Mouse (Mus musculus) CH12F3 (cell line): ENCODE results near the gene Rftn1.

Experiments
- in situ Hi-C: fragments of 300-500 bp; cut with MboI; formaldehyde crosslinking; loops from 2 replicates; pipeline ENCODE4 v1.14.3; 2020; ENCODE audit warnings: low sequenced_read_pairs

Gene Rftn1

DNA sequence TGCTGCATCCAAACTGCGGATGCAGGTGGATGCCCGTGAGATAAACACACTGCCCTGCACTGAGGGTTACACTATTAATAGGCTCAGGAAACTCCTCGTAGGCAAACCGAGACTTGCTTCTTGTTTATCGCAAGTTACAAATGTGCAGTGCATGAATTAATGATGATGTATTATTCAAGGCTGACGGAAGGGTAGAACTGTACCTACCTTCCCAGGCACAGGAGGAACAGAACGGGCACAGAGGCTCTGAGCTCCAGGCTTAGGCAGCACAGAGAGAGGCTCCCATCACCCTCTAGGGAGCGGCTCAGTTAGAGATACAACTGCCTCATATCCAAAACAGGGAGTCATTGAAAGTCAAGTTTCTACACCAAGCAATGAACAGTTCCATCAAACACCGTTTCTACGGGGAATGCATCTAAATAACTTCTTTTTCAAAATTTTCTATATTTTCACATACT, 121.8 kb downstream of the Rftn1 start:
- in situ Hi-C loops: no loop called here

DNA sequence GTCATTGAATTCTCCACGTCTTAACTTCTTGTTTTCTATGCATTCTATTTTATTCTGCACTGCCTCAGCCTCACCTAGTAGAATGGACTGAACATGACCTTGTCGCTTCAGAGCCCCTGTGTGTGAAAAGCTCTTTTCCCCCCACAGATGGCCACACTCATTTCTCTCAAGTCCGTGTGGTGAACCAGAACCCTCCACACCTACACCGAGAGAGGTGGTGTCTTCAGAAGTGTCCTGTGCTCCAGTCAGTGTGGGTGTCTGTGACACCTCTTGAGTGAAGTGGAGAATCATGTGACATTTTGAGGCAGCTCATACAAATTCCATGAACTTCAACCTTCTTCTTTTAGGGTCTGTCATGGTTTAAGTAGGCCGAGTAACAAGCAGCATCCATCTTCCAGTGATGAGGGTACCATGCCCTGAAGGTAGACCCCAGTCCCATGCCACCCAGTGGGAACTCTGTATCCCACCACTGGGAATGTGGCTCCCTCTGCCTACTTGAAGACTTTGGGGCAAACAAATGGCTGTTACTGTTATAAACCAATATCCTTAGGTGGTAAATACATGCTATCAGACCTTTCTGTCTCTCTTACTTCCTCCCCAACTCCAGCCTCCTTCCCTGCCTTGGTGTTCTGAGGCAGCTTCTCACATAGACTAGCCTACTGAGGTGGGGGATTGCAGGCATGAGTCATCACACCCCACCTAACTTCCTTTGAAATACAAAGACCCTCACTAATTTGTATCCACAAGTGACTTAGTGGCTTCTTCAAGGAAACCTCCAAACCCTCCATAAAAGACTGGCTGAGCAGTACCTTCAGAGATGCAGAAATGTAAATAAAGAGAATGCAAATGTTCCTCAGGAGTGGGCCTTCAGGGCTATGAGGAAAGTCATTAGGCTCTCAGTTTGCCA, 122.4 kb downstream of the Rftn1 start:
- in situ Hi-C loops: no loop called here

DNA sequence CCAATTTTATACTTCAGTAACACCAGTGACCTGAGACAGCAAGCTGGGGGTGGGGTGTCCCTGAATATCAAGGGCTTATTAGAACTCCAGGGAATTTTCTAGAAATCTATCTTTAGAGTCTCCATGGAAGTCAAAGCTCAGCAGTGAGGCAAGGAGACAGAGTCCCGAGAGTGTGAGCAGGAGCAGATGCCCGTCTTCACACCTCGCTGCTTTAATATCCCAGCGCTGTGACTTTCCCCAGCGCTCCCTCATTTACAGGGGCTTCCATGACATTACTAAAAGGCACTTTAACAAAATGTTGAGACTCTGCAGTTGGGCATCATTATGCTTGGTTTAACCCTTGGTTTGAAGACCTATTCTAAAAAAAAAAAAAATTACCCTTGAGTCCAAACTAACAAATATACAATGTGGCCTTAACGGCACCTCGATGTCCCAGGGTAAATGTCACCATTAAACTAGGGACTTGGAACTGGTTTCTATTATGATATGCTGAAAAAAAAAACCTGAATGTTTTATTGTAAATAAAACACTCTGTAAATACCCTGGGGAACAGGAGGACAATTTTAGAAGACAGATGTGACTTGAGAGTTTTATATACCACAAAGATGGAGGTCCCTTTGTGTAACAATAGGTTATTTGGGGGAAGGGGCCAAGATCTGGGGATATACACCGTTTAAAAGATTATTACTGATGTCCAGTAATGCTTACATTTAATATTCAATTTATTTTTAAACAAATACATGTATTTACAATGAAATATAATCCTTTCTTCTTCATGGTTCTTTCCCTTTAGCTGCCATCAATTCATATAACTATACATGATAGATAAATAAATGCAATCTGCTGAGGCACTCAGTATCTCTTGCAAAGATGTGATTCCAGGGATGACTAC, 123.4 kb downstream of the Rftn1 start:
- in situ Hi-C loops: no loop called here

DNA sequence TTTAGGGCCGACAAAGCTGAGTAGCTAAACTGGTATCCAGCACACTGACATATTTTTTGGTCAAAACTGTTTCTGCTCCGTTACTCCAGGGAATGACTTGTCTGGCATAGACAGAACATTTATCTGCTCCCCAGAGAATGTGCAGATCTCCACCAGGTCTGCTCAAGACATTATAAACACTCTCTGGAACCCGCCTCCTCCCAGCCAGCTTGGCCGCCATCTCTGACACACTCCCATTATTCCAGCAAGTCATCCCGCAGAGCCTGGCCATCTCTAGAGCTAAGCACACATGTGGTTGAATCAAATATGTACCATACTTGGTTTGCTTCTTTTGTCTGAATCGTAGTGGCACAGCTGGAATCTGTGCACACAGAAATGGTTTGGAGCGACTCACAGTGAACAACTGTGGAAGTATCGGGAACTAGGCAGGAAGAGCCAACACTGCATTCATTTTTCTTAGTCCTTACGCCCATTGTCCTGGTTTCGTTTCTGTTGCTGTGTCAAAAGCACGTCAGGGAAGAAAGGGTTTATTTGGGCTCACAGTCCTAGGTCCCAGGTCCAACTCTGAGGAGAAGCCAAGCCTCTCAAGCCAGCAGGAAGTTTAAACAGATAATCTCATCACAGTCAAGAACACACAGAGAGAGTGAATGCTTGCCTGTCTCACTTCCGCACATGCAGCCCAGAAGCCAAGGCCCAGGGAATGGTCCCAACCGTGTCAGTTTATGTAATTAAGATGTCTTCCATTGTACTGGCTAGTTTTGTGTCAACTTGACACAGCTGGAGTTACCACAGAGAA, 126.4 kb downstream of the Rftn1 start:
- in situ Hi-C loops: no loop called here

DNA sequence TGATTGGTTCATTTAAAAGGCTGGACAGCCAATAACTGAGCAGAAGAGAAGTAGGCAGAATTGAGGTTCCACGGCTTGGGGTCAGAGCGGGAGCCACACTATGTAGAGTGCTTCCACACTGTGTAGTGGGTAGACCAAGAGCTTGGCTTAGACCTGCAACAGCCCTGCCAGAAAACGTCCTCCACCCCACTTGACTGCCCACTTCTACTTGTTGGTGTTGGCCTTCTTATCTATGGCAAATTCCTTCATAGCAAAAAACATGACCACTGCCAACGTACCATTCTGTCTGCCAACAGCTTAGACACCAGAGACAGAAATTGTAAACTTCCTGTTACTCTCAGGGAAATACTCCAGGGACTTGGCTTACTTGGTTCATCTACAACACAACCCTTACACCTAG, 127.8 kb downstream of the Rftn1 start:
- in situ Hi-C loops: no loop called here

DNA sequence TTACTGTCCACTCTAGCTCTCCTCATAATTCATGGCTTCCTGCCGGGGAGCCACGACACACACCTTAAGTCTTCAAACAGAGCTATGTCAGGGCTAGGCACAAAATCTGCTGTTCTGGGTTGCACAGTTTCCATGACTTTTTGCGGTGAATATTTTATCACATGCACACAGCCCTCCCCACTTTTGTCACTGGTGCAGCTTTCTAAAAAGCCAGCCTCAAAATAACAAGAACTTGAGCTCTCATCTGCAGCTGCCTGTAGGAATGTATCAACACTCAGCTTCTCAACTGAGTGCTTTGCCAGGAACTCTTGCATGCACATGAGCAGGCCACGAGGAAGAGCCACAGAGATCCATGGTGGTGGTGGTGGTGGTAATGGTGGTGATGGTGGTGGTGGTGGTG, 129.0 kb downstream of the Rftn1 start:
- in situ Hi-C loops: no loop called here

DNA sequence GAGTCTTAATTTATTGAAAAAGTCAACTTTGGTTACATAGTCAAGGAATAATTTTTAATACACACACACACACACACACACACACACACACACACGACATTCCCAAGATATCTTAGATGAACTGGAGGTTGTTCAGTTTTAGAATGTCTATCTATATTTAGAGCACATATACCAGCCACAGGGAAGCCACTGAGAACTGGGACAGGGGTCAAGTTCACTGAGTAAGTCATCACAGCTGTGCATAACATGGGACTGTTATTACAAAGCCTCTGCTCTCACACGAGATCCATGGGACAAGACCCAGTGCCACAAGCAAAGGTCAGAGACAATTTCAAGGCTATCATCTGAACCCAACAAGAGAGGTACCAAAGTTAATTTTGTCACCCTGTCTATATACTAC, 130.3 kb downstream of the Rftn1 start:
- in situ Hi-C loops: no loop called here

DNA sequence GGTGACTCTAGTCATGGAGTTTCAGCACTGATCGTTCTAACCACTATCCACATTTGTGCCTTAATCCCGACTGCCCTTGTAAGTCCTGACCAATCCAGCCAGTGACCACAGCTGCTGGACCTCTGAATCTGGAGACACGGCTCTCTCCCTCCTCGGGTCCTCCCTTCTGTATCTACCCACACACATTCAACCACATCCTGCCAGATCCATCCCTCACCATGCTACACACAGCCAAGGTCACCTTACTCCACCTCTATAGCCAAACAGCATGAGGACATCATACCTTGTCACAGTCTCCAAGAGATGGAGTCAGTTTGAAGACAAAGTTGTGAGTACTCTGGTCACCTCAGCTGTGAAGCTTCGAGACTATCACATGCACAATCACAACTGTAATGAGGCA, 131.1 kb downstream of the Rftn1 start:
- in situ Hi-C loops: no loop called here

DNA sequence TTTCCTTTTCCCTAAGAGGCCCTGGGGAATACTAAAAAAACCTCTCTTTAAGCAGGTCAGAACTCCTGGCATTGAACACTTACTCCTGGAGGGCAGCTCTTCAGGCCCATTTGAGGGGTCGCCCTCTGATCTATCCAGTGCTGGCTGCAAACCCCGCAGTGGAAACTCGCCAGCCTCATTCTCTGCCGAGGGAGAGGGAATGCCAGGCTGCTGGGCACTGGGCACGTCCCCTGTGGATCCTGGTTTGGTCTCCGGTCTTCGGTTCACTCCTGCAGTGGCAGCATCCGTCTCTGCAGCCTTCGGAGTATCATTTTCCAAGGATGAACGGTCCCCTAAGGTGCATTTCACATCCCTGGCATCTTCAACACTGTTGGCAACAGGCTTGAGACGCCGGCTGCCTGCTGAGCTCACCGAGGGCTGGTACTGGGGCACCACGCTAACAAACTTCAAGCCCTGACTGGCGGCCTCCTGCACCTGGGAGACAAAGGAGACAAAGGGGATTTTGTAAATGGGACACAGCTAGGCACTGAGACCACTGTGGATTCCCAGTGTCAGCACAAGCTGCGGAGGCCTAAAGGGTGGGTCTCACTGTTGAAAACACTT, 135.2 kb downstream of the Rftn1 start:
- in situ Hi-C loops: no loop called here

DNA sequence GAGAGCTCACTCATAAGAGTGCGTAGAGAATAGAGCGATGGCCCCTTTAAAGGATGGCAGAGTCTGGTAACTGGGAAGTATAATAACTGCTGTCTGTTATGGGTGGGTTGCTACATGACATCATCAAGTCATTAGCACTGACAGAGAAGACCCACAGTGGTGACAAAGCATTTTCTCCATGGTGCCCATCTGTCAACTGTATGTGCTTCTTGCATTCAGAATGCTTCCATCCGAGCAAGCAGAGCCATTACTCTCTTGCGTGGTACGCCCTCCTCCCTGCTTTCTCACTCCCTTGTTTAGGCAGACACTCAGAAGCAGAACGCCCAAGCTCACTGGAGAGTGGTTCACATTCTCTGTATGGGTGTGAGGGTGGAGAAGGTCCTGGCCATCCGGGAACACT, 135.9 kb downstream of the Rftn1 start:
- in situ Hi-C loops: no loop called here

DNA sequence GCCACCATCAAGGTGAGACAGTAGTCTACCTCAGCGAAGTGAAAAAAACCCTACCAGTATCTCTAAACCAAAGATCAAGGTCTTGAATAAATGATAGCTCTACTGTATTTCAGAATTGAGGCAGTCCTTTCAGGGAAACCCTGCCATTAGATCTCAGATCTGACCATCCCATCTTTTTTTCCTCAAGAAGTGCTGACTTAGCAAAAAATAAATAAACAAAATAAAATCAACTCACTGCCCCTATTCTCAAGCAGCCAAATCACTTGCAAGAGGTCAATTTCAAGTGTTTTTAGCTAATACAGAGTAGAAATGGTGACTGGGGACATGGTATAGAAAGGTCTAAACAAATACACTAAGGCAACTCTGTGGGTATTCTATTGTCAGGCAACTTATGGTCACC, 136.5 kb downstream of the Rftn1 start:
- in situ Hi-C loops: no loop called here

DNA sequence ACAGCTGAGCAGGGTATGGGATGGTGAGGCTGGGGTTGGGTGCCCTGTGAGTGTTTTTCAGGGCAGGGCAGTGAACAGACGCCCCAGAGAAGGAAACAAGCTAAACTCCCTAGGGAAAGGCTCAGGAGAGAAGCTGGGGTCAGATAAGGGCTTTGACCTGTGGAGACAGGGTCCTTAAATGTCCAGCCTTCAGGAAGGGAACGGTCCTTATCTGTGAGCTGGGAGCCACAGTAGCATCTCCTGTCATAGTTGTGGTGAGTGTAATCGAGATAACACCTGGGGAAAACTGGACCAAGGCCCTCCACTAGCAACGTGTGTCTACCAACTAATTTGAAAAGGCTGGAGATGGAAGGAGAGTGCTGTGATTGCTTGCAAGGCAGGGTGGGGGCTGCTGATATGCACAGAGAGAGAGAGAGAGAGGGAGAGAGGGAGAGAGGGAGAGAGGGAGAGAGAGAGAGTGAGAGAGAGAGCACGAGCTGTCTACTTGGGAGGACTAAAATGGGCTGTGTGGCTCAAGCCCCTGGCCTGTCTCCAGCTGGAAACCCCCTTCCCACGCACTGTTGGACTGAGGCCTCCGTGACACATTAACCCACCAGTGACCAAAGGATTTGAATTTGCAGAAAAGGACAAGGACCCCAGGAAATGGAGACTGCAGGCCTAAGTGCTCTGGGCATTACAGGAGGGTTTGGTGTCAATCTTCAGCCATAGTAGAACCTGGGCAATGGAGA, 137.6 kb downstream of the Rftn1 start:
- in situ Hi-C loops: no loop called here

DNA sequence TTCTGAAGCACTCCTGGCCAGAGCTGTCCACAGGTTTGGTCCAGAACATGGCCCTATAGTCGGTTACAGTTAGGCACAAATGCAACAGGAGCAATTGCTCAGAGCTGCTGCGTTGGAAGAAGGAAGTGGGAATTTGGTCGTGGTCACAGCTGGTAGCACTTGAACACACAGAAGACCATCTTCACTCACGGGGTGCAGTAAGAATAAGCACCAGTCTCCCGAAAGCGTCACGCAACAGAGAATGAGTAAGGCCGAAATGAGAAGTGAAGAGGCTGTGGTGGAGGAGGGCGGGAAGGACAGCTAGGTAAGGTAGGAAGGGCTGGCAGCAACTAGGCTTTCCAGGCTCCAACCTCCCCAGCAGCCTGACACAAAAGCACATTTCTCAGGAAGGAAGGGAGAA, 140.0 kb downstream of the Rftn1 start:
- in situ Hi-C loops: no loop called here

DNA sequence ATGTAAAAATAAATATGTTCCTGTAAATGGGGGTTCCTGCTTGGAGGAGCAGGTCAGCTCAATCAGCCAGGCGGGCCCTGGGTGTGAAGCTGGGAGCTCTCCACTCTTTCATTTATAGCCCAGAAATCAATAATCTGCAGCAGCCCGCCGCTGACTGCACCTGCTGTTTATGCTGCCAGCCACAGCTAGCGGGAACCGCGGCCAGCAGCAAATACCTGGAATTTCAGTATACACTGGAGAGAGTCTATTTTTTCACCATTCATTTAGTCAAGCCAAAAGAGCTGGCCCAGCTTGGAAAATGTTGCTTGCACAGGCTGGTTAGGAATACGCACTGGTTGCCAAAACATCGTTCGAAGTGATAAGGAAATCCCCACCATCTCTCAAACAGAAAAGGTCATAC, 142.3 kb downstream of the Rftn1 start:
- in situ Hi-C loops: no loop called here

DNA sequence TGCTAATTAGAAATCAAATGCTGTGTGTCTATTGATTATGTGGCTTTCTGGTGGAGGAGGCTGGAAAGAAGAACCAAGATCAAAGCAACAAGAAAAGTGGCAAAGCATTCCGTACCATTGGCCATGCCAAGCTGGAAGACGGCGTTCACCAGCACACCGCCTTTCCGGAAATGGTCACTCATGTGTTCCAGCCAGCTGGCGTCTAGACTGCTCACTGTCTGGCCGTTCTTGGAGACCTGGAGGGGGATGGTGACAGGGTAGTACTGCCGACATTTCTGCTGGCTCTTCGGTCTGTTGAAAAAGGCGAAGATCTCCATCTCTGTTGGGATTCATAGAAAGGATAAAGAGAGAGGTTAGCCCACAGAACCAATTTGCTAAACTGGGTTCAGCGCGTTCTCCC, 143.3 kb downstream of the Rftn1 start:
- in situ Hi-C loops: no loop called here

DNA sequence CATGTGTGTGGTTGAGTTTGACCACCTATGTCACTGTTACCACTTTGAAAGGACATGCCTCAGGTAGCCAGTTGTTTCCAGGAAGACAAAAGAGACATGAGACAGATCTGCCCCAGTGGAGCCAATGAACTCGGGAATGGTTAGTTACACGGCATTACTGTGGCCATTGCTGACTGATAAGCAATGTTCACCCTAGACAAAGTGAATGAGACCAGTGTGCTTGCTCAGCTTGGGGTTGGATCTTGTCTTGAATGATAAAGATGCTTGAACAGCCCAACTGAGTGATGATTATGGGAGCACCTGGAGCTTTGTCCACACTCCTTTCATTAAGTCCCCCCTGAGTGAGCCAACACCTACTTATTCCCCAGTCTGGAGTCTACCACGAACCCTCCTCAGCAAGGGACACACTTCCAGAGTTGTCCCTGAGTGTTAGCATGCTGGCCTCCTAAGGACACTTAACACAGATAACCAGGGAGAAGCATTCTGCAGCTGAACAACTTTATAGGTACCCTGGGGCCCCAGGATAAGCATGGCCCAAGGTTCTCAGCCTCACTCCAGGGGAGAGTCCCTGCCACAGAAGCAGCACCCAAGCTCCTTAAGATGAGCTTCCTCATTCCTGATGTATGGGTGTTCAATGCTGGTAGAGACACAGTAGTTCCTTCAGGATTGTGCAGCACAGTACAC, 149.6 kb downstream of the Rftn1 start:
- in situ Hi-C loops: no loop called here

DNA sequence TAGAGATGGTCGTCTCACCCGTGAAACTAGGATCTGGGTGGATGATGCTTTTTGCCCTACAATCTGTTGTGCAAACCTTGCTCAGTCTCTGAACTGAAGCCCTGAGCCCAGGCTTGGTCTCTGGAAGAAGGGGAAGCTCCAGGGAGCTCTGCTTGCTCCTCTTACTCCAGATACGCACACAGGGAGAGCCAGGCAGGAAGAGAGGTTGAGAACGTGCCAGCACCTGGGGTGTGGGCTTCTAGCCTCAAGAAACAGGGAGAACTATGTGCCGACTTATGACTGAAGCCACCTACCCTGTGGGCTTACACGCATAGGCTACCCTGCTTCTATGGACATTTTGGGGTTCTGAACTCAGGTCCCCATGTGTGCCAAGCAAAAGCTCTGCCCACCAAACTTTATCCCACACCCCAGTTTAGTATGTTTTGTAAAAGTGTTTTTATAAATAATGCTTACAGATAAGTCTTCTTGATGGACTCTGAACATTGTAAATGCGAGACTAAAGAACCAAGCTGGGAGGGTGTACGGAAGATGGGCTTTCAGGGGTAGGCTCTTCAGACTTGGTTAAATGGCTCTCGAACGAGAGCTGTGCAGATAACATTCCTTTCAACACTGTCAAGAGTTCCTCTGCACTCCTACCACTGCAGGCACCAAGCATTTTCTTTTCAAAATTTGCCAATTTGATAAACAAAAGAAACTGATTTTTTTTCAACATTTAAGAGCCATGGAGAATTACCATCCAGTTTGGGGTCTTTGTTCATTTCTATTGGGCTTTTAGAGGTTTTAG, 152.4 kb downstream of the Rftn1 start:
- in situ Hi-C loops: no loop called here

DNA sequence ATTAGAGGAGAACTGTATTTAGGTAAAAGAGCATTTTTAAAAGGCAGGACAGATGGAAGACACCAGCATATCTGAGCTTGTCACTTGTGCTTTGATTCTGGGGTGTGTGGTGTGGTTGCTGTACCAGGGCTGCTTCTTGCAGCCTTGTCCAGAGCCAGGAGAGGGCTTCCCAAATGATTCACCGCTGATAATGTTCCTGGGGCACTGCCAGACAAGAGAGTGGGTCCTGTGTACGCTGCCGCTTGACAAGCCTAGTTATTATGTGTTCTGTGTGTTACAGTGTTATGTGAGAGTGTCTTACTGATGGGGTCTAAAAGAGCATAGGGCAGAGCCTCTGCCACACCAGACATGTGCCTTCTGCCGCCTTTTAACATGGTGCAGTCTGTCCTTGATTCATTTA, 153.1 kb downstream of the Rftn1 start:
- in situ Hi-C loops: no loop called here
